In the genomic region with DNA sequence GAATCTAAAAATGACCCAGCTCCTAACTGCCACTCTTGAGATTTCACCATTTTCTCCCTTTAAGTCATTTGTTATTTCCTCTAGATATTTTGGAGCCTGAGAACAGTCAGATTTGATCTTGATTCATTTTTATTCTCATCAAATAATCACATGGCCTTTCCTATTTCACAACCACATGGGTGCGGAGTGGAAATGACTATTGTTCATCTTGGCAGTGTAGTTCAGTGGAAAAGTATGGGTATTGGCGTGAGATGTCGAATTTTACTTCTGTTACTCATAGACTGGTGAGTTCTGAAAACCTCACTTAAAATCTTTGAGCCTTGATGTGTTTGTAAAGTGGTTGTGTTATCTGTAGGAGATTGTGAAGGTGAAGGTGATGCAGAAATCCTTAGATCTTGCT, we compare ENCODE assay signal across 21 mouse cellular contexts. TPM values are rescaled to one million over a fixed set of nuclear protein-coding genes. Genes with fewer than 3 reads are reported as not detected.
A peak's percentile ranks its signal among the peaks of the same experiment; 100 is the strongest.
DNase-seq lines count a peak whose midpoint lies in the region; TF ChIP-seq lines count a peak whose summit lies in the region.
"Had no signal": no experiment of that assay in that cellular context is flagged by ENCODE, and none has a peak within 500 bp of the region (broad histone marks: within the 10 kb centered on the region; RNA-seq: fewer than 3 reads in every experiment).

No protein-coding gene starts in this region.

- no peak overlapping the region for H3K27ac ChIP-seq in midbrain, embryonic 10.5 days (replicated peaks)
- H3K27ac ChIP-seq: embryonic facial prominence, embryonic 10.5 days; heart, adult 2 months; heart, embryonic 15.5 days; hindbrain, embryonic 13.5 days; hindbrain, postnatal 0 days had no signal

- H3K4me2 ChIP-seq in myocyte (ENCODE audit: low read depth): no peak overlapping the region
- H3K4me2 ChIP-seq: heart, embryonic 11.5 days; heart, embryonic 15.5 days; hindbrain, embryonic 13.5 days had no signal

- no peaks in the 10 kb centered on the region for H3K9me3 ChIP-seq in midbrain, embryonic 10.5 days (replicated peaks)
- H3K9me3 ChIP-seq: embryonic facial prominence, embryonic 10.5 days; heart, embryonic 15.5 days; hindbrain, embryonic 13.5 days had no signal

- no peak for TF ChIP-seq POLR2A in myocyte (IDR thresholded peaks at IDR 0.05; ENCODE audit: insufficient read length, low read depth)

- H3K4me1 ChIP-seq in midbrain, embryonic 10.5 days: 0 out of 2 replicates have a peak, but pooled peaks cover 3% of the 10 kb centered on the region
- H3K4me1 ChIP-seq: embryonic facial prominence, embryonic 10.5 days had no signal

- H3K36me3 ChIP-seq in C2C12 (ENCODE audit: control insufficient read depth, insufficient read depth) (peaks cover 10% of the 10 kb centered on the region), myocyte (ENCODE audit: control insufficient read depth, insufficient read depth) (peaks cover 18% of the 10 kb centered on the region)
- peaks cover 29% of the 10 kb centered on the region for H3K36me3 ChIP-seq in midbrain, embryonic 10.5 days
- H3K36me3 ChIP-seq: heart, embryonic 15.5 days had no signal

- H3K79me2 ChIP-seq in C2C12 (ENCODE audit: control insufficient read depth, insufficient read depth) (peaks cover 90% of the 10 kb centered on the region), myocyte (ENCODE audit: control insufficient read depth, insufficient read depth) (peaks cover 80% of the 10 kb centered on the region)

- WGBS in midbrain, embryonic 10.5 days: 95% methylated on average over 3 of the region's 3 CpGs

- peaks cover 37% of the 10 kb centered on the region for H3K79me3 ChIP-seq in C2C12 (ENCODE audit: low read depth)

- TF ChIP-seq CTCF in C2C12 (IDR thresholded peaks at IDR 0.05; ENCODE audit: control insufficient read depth, insufficient read depth, insufficient read length): no peak

- peak; percentile 33 for DNase-seq in cerebellum, adult 9-10 months
- no peak for DNase-seq in cerebellum, postnatal 14 days
- DNase-seq in 3134 (ENCODE audit: extremely low read depth, insufficient read length, low spot score): peak; percentile 39
- DNase-seq in cerebellum, postnatal 25 days: no peak
- DNase-seq in midbrain, embryonic 10.5 days (ENCODE audit: low spot score): no peak
- DNase-seq: adrenal gland, adult 8-10 months; adrenal gland, postnatal 36 days; B cell, adult 2 months; cerebellum, adult 2 months; heart, adult 2 months; heart, postnatal 14 days; kidney, adult 11 months had no signal

- no peak overlapping the region for H3ac ChIP-seq in C2C12 (ENCODE audit: control insufficient read depth, insufficient read length, low read depth)
- no peak overlapping the region for H3ac ChIP-seq in myocyte (ENCODE audit: control insufficient read depth, insufficient read length)

- no peak overlapping the region for H3K4me3 ChIP-seq in C2C12 (ENCODE audit: insufficient read depth, poor library complexity, severe bottlenecking)
- no peak overlapping the region for H3K4me3 ChIP-seq in myocyte
- no peak overlapping the region for H3K4me3 ChIP-seq in midbrain, embryonic 10.5 days
- H3K4me3 ChIP-seq: embryonic facial prominence, embryonic 10.5 days; erythroblast, embryonic 14.5 days; heart, adult 2 months; heart, embryonic 15.5 days; hindbrain, embryonic 13.5 days had no signal

- H3K27me3 ChIP-seq in C2C12 (ENCODE audit: control insufficient read depth, insufficient read depth, insufficient read length): no peaks in the 10 kb centered on the region
- H3K27me3 ChIP-seq in myocyte (ENCODE audit: control insufficient read depth, insufficient read depth, insufficient read length): no peaks in the 10 kb centered on the region
- no peaks in the 10 kb centered on the region for H3K27me3 ChIP-seq in midbrain, embryonic 10.5 days (ENCODE audit: low read depth, poor library complexity, severe bottlenecking)
- H3K27me3 ChIP-seq: heart, embryonic 15.5 days; hindbrain, embryonic 13.5 days; Patski had no signal

TF ChIP-seq in C2C12, 6 proteins besides CTCF, POLR2A, EP300 and RAD21:
- peak; percentile 46 for TF ChIP-seq CEBPB (IDR thresholded peaks at IDR 0.05; ENCODE audit: low read depth)
- peak; percentile 14 for TF ChIP-seq USF1 (IDR thresholded peaks at IDR 0.05; ENCODE audit: low read depth)
- no peak for TF ChIP-seq MYOG (IDR thresholded peaks at IDR 0.05; ENCODE audit: control insufficient read depth, extremely low read depth, insufficient read length)

TF ChIP-seq in myocyte, 11 proteins besides CTCF, POLR2A, EP300 and RAD21:
- TF ChIP-seq TCF12 (IDR thresholded peaks at IDR 0.05; ENCODE audit: insufficient read depth, poor library complexity, severe bottlenecking) (no peak), POLR2AphosphoS2 (IDR thresholded peaks at IDR 0.05; ENCODE audit: insufficient read length, low read depth) (no peak), CEBPB (IDR thresholded peaks at IDR 0.05; ENCODE audit: insufficient read depth, poor library complexity, severe bottlenecking) (peak; percentile 53; the same call in 1 of the 2 replicates), USF1 (IDR thresholded peaks at IDR 0.05; ENCODE audit: low read depth) (no peak), SRF (IDR thresholded peaks at IDR 0.05; ENCODE audit: control insufficient read depth, insufficient read length, low read depth) (no peak)

RNA-seq across cellular contexts. Expression of a gene that starts 24.8 kb away (rescaled TPM):
- polyA plus RNA-seq in C2C12 (2012; fragmentation: generic; extraction: Trizol) (58.1 TPM), myocyte (2012; fragmentation: generic; extraction: Trizol) (56.4 TPM)
- 119 and 141 TPM in 2 replicates for polyA plus RNA-seq in midbrain, embryonic 10.5 days (2016; fragmentation: Nextera tagmentation; extraction: Ambion mirVana)

RNA-seq across cellular contexts. Expression of a gene that starts 51.5 kb away (rescaled TPM):
- polyA plus RNA-seq in C2C12 (2012; fragmentation: generic; extraction: Trizol): 90.0 TPM
- 72.8 TPM for polyA plus RNA-seq in myocyte (2012; fragmentation: generic; extraction: Trizol)
- 165 and 177 TPM in 2 replicates for polyA plus RNA-seq in midbrain, embryonic 10.5 days (2016; fragmentation: Nextera tagmentation; extraction: Ambion mirVana)

RNA-seq across cellular contexts. Expression of a gene that starts 51.5 kb away (rescaled TPM):
- polyA plus RNA-seq in C2C12 (2012; fragmentation: generic; extraction: Trizol) (1.8 TPM), myocyte (2012; fragmentation: generic; extraction: Trizol) (3.5 TPM)
- 7.0 and 7.5 TPM in 2 replicates for polyA plus RNA-seq in midbrain, embryonic 10.5 days (2016; fragmentation: Nextera tagmentation; extraction: Ambion mirVana)

Comparison
In these comparisons a context has a peak if more than half of its experiments do, and no peak if none do; other contexts are left out.
1. DNase-seq: peak in cerebellum, adult 9-10 months (single experiment) and 3134 (single experiment); none in cerebellum, postnatal 14 days (0 of 2), cerebellum, postnatal 25 days (0 of 2) and midbrain, embryonic 10.5 days (single experiment).